Mouse (Mus musculus): ENCODE results near the gene Stk11ip. TPM values are rescaled to one million over a fixed set of nuclear protein-coding genes. Genes with fewer than 3 reads are reported as not detected.

Gene Stk11ip
- total RNA-seq, 2 experiments from 2014 or later: 7.5 to 8.9 TPM

GRCm38 (mm10) chr1:75504256-75505045, 16.9 kb upstream of the Stk11ip start:
- DNase-seq: no peak

GRCm38 (mm10) chr1:75505159-75505955, 16.0 kb upstream of the Stk11ip start:
- DNase-seq: peak; percentile 77

- DNase-seq: peak; percentile 82
Measured at GRCm38 (mm10) chr1:75505956-75506831, 15.1 kb upstream of the Stk11ip start, which contains the start of gene Obsl1. Gene Obsl1, minus strand, starts transcription at chr1:75506452.

- no peak for DNase-seq
Measured at GRCm38 (mm10) chr1:75507006-75507405, 14.3 kb upstream of the Stk11ip start, which contains the start of gene Inha. Gene Inha, plus strand, starts transcription at chr1:75507077.

GRCm38 (mm10) chr1:75509586-75509985, 11.7 kb upstream of the Stk11ip start:
- no peak for DNase-seq

- no peak for DNase-seq
Measured at GRCm38 (mm10) chr1:75510154-75510553, 11.2 kb upstream of the Stk11ip start.

GRCm38 (mm10) chr1:75511437-75512210, 9.7 kb upstream of the Stk11ip start:
- no peak for DNase-seq

- no peak for DNase-seq
Measured at GRCm38 (mm10) chr1:75512550-75512949, 8.8 kb upstream of the Stk11ip start.

GRCm38 (mm10) chr1:75516703-75517380, 4.5 kb upstream of the Stk11ip start:
- no peak for DNase-seq

- DNase-seq: no peak
Measured at GRCm38 (mm10) chr1:75517984-75518383, 3.3 kb upstream of the Stk11ip start.

- no peak for DNase-seq
Measured at GRCm38 (mm10) chr1:75518427-75518826, 2.9 kb upstream of the Stk11ip start.

- no peak for DNase-seq
Measured at GRCm38 (mm10) chr1:75519576-75519975, 1.8 kb upstream of the Stk11ip start.

GRCm38 (mm10) chr1:75524679-75525078, 3.4 kb downstream of the Stk11ip start:
- DNase-seq: no peak

GRCm38 (mm10) chr1:75530546-75530945, 9.2 kb downstream of the Stk11ip start:
- no peak for DNase-seq

GRCm38 (mm10) chr1:75532280-75533172, 11.2 kb downstream of the Stk11ip start:
- no peak for DNase-seq

GRCm38 (mm10) chr1:75533325-75534252, 12.3 kb downstream of the Stk11ip start:
- DNase-seq: no peak

GRCm38 (mm10) chr1:75537587-75537986, 16.3 kb downstream of the Stk11ip start:
- DNase-seq: no peak

- DNase-seq: no peak
Measured at GRCm38 (mm10) chr1:75538597-75539190, 17.4 kb downstream of the Stk11ip start.

Measured in gastrocnemius, postnatal 10 days (tissue).